Mouse (Mus musculus) CH12.LX (cell line): ENCODE data around the gene Dip2b. TPM values are rescaled to one million over a fixed set of nuclear protein-coding genes. Genes with fewer than 3 reads are reported as not detected.

ENCODE experiments used
- DNase-seq: peaks from one replicate; pipeline ENCODE4 v3.0.0-alpha.2; 2013; ENCODE audit errors: extremely low read depth
- H3K27ac ChIP-seq: 2 replicates; pipeline ENCODE4 v1.5.1; 2012; ENCODE audit warnings: low read depth, mild to moderate bottlenecking, control low read depth, moderate library complexity; ENCODE audit not compliant: insufficient read depth
- H3K27me3 ChIP-seq: replicated peaks from 2 replicates; pipeline ENCODE3; 2012; ENCODE audit warnings: inconsistent platforms
- H3K36me3 ChIP-seq, 2 experiments: replicated peaks in 1 of 2; 2 replicates each; pipeline versions ENCODE3 to v1.6.1; 2012; ENCODE audit warnings: inconsistent platforms in 1 of 2, low read length in 1 of 2, mild to moderate bottlenecking in 1 of 2, mixed read lengths in 1 of 2, moderate library complexity in 1 of 2; ENCODE audit not compliant: control insufficient read depth in 1 of 2, insufficient read depth in 1 of 2
- H3K4me1 ChIP-seq, 2 experiments: 2 replicates each; pipeline ENCODE4 v1.6.1; 2012; ENCODE audit warnings: inconsistent platforms in 1 of 2, moderate library complexity in 1 of 2; ENCODE audit not compliant: insufficient read depth in 2 of 2, control insufficient read depth in 1 of 2
- H3K4me2 ChIP-seq: 2 replicates; pipeline ENCODE4 v1.6.1; 2012; ENCODE audit warnings: low read depth, mild to moderate bottlenecking, control low read depth; ENCODE audit not compliant: poor library complexity, insufficient read depth, severe bottlenecking
- H3K4me3 ChIP-seq, 3 experiments: fragments of 150-350 bp in 1 of 3; sonication (generic) in 1 of 3; replicated peaks in 1 of 3; 2 replicates each; pipeline versions ENCODE3 to v1.5.1; 2011 to 2012; ENCODE audit warnings: low read depth in 2 of 3, low read length in 2 of 3, mild to moderate bottlenecking in 2 of 3, moderate library complexity in 2 of 3, control low read depth in 1 of 3, improper control_type of control experiment in 1 of 3, inconsistent platforms in 1 of 3, mixed read lengths in 1 of 3; ENCODE audit not compliant: poor library complexity in 1 of 3
- H3K79me2 ChIP-seq: replicated peaks from 2 replicates; pipeline ENCODE4 v1.6.1; 2012; ENCODE audit warnings: mild to moderate bottlenecking, moderate library complexity; ENCODE audit not compliant: control insufficient read depth, poor library complexity, insufficient read depth, severe bottlenecking; ENCODE audit errors: extremely low read depth
- H3K9ac ChIP-seq: 2 replicates; pipeline ENCODE4 v1.6.1; 2012; ENCODE audit warnings: low read depth, mild to moderate bottlenecking, control low read depth, moderate library complexity; ENCODE audit not compliant: insufficient read depth
- H3K9me3 ChIP-seq: replicated peaks from 2 replicates; pipeline ENCODE3; 2012; ENCODE audit warnings: low read length, inconsistent platforms, mixed read lengths
- BHLHE40 ChIP-seq: IDR thresholded peaks from 2 replicates; pipeline ENCODE4 v1.6.1; 2011; ENCODE audit warnings: mild to moderate bottlenecking, low read depth, low read length, improper control_type of control experiment
- CHD1 ChIP-seq: IDR thresholded peaks from 2 replicates; pipeline ENCODE4 v1.6.1; 2012; ENCODE audit warnings: low read depth, low read length, improper control_type of control experiment, inconsistent platforms
- CHD2 ChIP-seq: IDR thresholded peaks from 2 replicates; pipeline ENCODE4 v1.6.1; 2011; ENCODE audit warnings: low read length, improper control_type of control experiment
- E2F4 ChIP-seq: IDR thresholded peaks from 2 replicates; pipeline ENCODE4 v1.6.1; 2011; ENCODE audit warnings: low read depth, low read length, improper control_type of control experiment; ENCODE audit not compliant: insufficient replicate concordance
- EP300 ChIP-seq: IDR thresholded peaks from 2 replicates; pipeline ENCODE4 v1.6.1; 2011; ENCODE audit warnings: low read length, improper control_type of control experiment
- GABPA ChIP-seq: IDR thresholded peaks from 2 replicates; pipeline ENCODE4 v1.6.1; 2012; ENCODE audit warnings: low read depth, low read length, improper control_type of control experiment, inconsistent platforms; ENCODE audit not compliant: insufficient replicate concordance
- HCFC1 ChIP-seq: IDR thresholded peaks from 2 replicates; pipeline ENCODE4 v1.6.1; 2012; ENCODE audit warnings: low read depth, mild to moderate bottlenecking, inconsistent platforms, low read length, improper control_type of control experiment
- JUN ChIP-seq: IDR thresholded peaks from 2 replicates; pipeline ENCODE4 v1.6.1; 2011; ENCODE audit warnings: low read depth, mild to moderate bottlenecking, low read length, improper control_type of control experiment, moderate library complexity; ENCODE audit not compliant: insufficient read depth
- JUND ChIP-seq: conservative IDR thresholded peaks from 2 replicates; pipeline ENCODE4 v1.6.1; 2011; ENCODE audit warnings: low read depth, low read length, improper control_type of control experiment
- MAFK ChIP-seq: IDR thresholded peaks from 2 replicates; pipeline ENCODE4 v1.6.1; 2011; ENCODE audit warnings: low read length, improper control_type of control experiment; ENCODE audit not compliant: insufficient replicate concordance
- MEF2A ChIP-seq: IDR thresholded peaks from 2 replicates; pipeline ENCODE4 v1.6.1; 2014; ENCODE audit warnings: low read depth, mild to moderate bottlenecking, inconsistent platforms, low read length, improper control_type of control experiment, borderline replicate concordance
- MXI1 ChIP-seq: IDR thresholded peaks from 2 replicates; pipeline ENCODE4 v1.6.1; 2011; ENCODE audit warnings: mild to moderate bottlenecking, low read depth, low read length, improper control_type of control experiment
- MYC ChIP-seq: IDR thresholded peaks from 2 replicates; pipeline ENCODE4 v1.6.1; 2011; ENCODE audit warnings: low read depth, mild to moderate bottlenecking, improper control_type of control experiment, low read length
- NELFE ChIP-seq: IDR thresholded peaks from 2 replicates; pipeline ENCODE4 v1.6.1; 2011; ENCODE audit warnings: low read depth, low read length, improper control_type of control experiment
- PAX5 ChIP-seq: IDR thresholded peaks from 2 replicates; pipeline ENCODE4 v1.6.1; 2012; ENCODE audit warnings: low read length, inconsistent platforms, mixed read lengths
- POLR2AphosphoS2 ChIP-seq: IDR thresholded peaks from 2 replicates; pipeline ENCODE4 v1.6.1; 2011; ENCODE audit warnings: low read depth, low read length, improper control_type of control experiment
- RAD21 ChIP-seq: IDR thresholded peaks from 2 replicates; pipeline ENCODE4 v1.6.1; 2011; ENCODE audit warnings: low read depth, mild to moderate bottlenecking, low read length, improper control_type of control experiment, moderate library complexity
- RCOR1 ChIP-seq: conservative IDR thresholded peaks from 2 replicates; pipeline ENCODE4 v1.6.1; 2012; ENCODE audit warnings: low read depth, mild to moderate bottlenecking, inconsistent platforms, low read length, improper control_type of control experiment
- SMC3 ChIP-seq: IDR thresholded peaks from 2 replicates; pipeline ENCODE4 v1.6.1; 2011; ENCODE audit warnings: low read depth, low read length, improper control_type of control experiment
- TCF12 ChIP-seq: IDR thresholded peaks from 2 replicates; pipeline ENCODE4 v1.6.1; 2014; ENCODE audit warnings: low read depth, mild to moderate bottlenecking, inconsistent platforms, low read length, improper control_type of control experiment
- USF1 ChIP-seq: IDR thresholded peaks from 2 replicates; pipeline ENCODE4 v1.6.1; 2014; ENCODE audit warnings: low read depth, mild to moderate bottlenecking, inconsistent platforms, low read length, improper control_type of control experiment
- ZC3H11A ChIP-seq: IDR thresholded peaks from 2 replicates; pipeline ENCODE4 v1.6.1; 2012; ENCODE audit warnings: low read depth, mild to moderate bottlenecking, inconsistent platforms, low read length, improper control_type of control experiment
- ZKSCAN1 ChIP-seq: IDR thresholded peaks from 2 replicates; pipeline ENCODE4 v1.6.1; 2012; ENCODE audit warnings: low read depth, inconsistent platforms, low read length, improper control_type of control experiment, borderline replicate concordance
- ZNF384 ChIP-seq: IDR thresholded peaks from 2 replicates; pipeline ENCODE4 v1.6.1; 2012; ENCODE audit warnings: low read depth, low read length, improper control_type of control experiment, inconsistent platforms
- dilution Hi-C: fragments of 300-500 bp; cut with MboI; formaldehyde crosslinking; loops from 2 replicates; pipeline ENCODE4 v1.14.3; 2020; ENCODE audit warnings: low sequenced_read_pairs; ENCODE audit not compliant: extremely low pct_unique_long_range_greater_than_20kb, extremely low pct_ligation_motif_present
- in situ Hi-C: fragments of 300-500 bp; cut with MboI; formaldehyde crosslinking; loops from 3 replicates; pipeline ENCODE4 v1.14.3; 2019; ENCODE audit warnings: low sequenced_read_pairs, low pct_ligation_motif_present, low pct_unique_long_range_greater_than_20kb, mixed read lengths
- polyA plus RNA-seq: library from polyadenylated mRNA; unstranded; fragments of >175 nt; gene quantifications from 2 replicates; pipeline ENCODE4 v1.2.1, GENCODE M21; 2012; ENCODE audit warnings: low read depth; ENCODE audit not compliant: insufficient read length
- total RNA-seq, 2 experiments: library from RNA; depleted of rRNA; stranded (reverse); fragments of 300-350 nt in 1 of 2; fragments of >200 nt in 1 of 2; gene quantifications; 2 replicates each; pipeline ENCODE4 v1.2.3; 2012 to 2014

Gene Dip2b
- total and polyA plus RNA-seq, 3 experiments, result 15.7 to 18.2 (median 16.7) TPM

DNA sequence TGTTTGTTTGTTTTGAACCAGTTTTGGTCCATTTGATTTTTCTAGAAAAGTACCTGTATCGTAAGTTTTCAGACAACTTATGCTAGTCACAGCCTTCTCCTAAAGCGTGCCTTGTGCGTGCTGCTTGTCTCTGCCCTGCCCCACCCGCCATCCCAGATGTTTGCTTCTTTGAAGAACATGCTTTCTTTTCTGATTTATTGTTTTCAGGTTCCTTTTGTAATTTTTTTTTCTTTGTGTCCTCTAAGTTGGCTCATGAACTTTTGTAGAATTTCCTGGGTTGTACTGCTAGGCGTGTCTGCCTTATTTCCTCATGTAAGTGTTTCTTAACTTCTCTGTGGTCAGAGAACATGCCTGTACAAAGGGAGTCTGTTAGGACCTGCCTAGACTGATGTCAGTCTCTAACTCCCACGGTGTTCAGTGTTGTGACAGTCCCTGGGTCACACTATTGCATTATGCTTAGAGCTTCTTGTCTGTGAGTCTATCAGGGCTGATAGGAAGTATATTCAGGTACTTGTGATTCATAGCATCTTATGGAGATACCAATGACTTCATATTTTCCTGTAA lies 80.8 kb downstream of the Dip2b start:
- Histone ChIP-seq H3K4me2 (no peak overlapping the region), H3K4me1 (peaks cover 0 to 41% of the 10 kb centered on the region in 2 experiments; a peak in 3 of 4 replicates), H3K9ac (no peak overlapping the region), H3K9me3 (no peaks in the 10 kb centered on the region), H3K4me3 (no peak overlapping the region), H3K79me2 (no peaks in the 10 kb centered on the region), H3K27me3 (no peaks in the 10 kb centered on the region), H3K36me3 (peaks cover 8 to 70% of the 10 kb centered on the region in 2 experiments), H3K27ac (no peak overlapping the region)
- dilution Hi-C loops (no loop called here), in situ Hi-C loops (no loop called here)
- DNase-seq, result peak; percentile 28
- TF ChIP-seq JUND (no peak), NELFE (no peak), BHLHE40 (0 out of 2 replicates have a peak, but pooled peaks have one; percentile 15), PAX5 (no peak), CHD2 (no peak), E2F4 (no peak), POLR2AphosphoS2 (no peak), SMC3 (no peak), ZKSCAN1 (no peak), MXI1 (no peak), RAD21 (no peak), USF1 (no peak), TCF12 (no peak), MAFK (no peak), MEF2A (no peak), MYC (no peak), CHD1 (peak; percentile 97; the same call in 1 of the 2 replicates), JUN (no peak), ZNF384 (no peak), ZC3H11A (no peak), EP300 (0 out of 2 replicates have a peak, but pooled peaks have one; percentile 28)

DNA sequence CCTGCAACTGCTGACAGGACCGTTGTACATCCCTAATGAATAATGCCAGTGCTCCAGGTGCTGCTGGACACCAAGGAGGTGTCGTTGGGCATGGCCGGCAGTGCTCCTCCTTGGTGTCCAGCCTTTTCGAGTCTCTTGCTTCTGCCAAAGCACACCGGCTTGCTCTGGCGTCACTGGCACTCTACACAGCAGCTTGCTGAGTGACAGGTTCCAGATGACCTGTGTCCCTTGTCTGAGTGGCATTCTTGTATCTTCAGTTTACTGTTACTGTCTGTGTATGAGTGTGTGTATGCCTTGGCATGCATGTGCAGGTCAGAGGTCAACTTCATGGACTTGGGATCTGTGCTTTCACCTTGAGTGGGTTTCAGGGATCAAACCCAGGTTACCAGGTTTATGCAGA lies 83.0 kb downstream of the Dip2b start:
- in situ Hi-C loops, result loop anchor here (5.0 kb wide), 1 partner anchor 84 kb away; the partner anchor contains the start of gene Dip2b
- DNase-seq, result no peak
- Histone ChIP-seq H3K36me3 (peaks cover 6 to 78% of the 10 kb centered on the region in 2 experiments), H3K4me3 (no peak overlapping the region), H3K4me1 (peaks cover under 1 to 32% of the 10 kb centered on the region in 2 experiments), H3K27me3 (no peaks in the 10 kb centered on the region), H3K79me2 (no peaks in the 10 kb centered on the region), H3K27ac (no peak overlapping the region), H3K9ac (no peak overlapping the region), H3K9me3 (no peaks in the 10 kb centered on the region), H3K4me2 (no peak overlapping the region)
- dilution Hi-C loops, result no loop called here
- TF ChIP-seq JUN, result no peak
- TF ChIP-seq HCFC1, result no peak
- TF ChIP-seq TCF12, result no peak
- no peak for TF ChIP-seq JUND
- TF ChIP-seq RCOR1, result no peak
- TF ChIP-seq CHD2, result no peak
- TF ChIP-seq CHD1, result no peak
- TF ChIP-seq MXI1, result no peak
- TF ChIP-seq ZNF384, result no peak
- TF ChIP-seq GABPA, result no peak
- no peak for TF ChIP-seq ZC3H11A
